Mouse (Mus musculus) megakaryocyte, embryonic 14.5 days (primary cell): ENCODE results near the gene Unc45b. TPM values are rescaled to one million over a fixed set of nuclear protein-coding genes. Genes with fewer than 3 reads are reported as not detected.
"Not testable (repeated sequence)": the region's sequence is repeated elsewhere in the genome, so short reads cannot be mapped to it uniquely, and the experiment has no call there.

ENCODE experiments used
- H3K27me3 ChIP-seq: replicated peaks from 2 replicates; pipeline ENCODE3; 2012; ENCODE audit warnings: inconsistent platforms
- H3K36me3 ChIP-seq: replicated peaks from 2 replicates; pipeline ENCODE3; 2012; ENCODE audit warnings: low read length, inconsistent platforms, mixed read lengths
- H3K4me1 ChIP-seq: 2 replicates; pipeline ENCODE4 v1.6.1; 2012; ENCODE audit warnings: inconsistent platforms
- H3K4me3 ChIP-seq: replicated peaks from 2 replicates; pipeline ENCODE3; 2012; ENCODE audit warnings: moderate library complexity, mild to moderate bottlenecking, inconsistent platforms
- H3K9me3 ChIP-seq: 2 replicates; pipeline ENCODE4 v1.6.1; 2012; ENCODE audit warnings: inconsistent platforms
- FLI1 ChIP-seq: IDR thresholded peaks from 2 replicates; pipeline ENCODE4 v1.6.1; 2012; ENCODE audit warnings: low read length, inconsistent platforms, mixed read lengths
- GATA1 ChIP-seq: IDR thresholded peaks from 3 replicates; pipeline ENCODE4 v1.6.1; 2012; ENCODE audit warnings: mixed read lengths, low read length, inconsistent platforms, borderline replicate concordance
- polyA plus RNA-seq: library from polyadenylated mRNA; stranded (reverse); fragments of >175 nt; gene quantifications from 2 replicates; pipeline ENCODE4 v1.2.3, GENCODE M21; 2012; ENCODE audit warnings: low replicate concordance; ENCODE audit not compliant: insufficient read depth

Unc45b gene
- polyA plus RNA-seq, 1 experiment, result not detected

GRCm38 (mm10) chr11:82910679-82911389 lies 484 bp downstream of the Unc45b start:
- peaks cover 28% of the 10 kb centered on the region for H3K4me1 ChIP-seq
- H3K4me3 ChIP-seq, result no peak overlapping the region
- no peaks in the 10 kb centered on the region for H3K9me3 ChIP-seq
- H3K27me3 ChIP-seq, result peaks cover 45% of the 10 kb centered on the region
- peaks cover 7% of the 10 kb centered on the region for H3K36me3 ChIP-seq
- no peak for TF ChIP-seq FLI1
- no peak for TF ChIP-seq GATA1

GRCm38 (mm10) chr11:82914711-82915352 lies 4.5 kb downstream of the Unc45b start:
- Histone ChIP-seq H3K4me3 (peak overlapping the region; percentile 81), H3K4me1 (peaks cover 8% of the 10 kb centered on the region), H3K9me3 (no peaks in the 10 kb centered on the region), H3K36me3 (no peaks in the 10 kb centered on the region), H3K27me3 (peaks cover 65% of the 10 kb centered on the region)
- TF ChIP-seq GATA1 (no peak), FLI1 (no peak)

DNA sequence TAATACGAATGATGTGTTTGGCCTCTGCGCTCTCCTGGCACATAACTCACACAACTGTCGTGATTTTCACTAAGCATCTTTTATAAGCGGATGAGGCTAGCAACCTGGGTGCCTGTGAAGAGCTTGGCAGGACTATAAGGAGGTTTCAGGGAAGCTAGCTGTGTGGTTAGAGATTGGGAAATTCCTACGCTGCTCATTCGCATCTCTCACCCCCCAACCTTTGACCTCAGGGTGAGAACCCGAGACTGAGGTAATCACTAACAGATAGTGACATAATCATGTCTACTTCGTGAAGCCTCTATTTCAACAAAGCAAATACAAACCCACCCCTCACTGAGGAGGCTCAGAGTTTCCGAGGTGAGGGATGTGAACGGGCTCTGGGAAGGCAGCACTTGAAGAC lies 10.4 kb downstream of the Unc45b start:
- Histone ChIP-seq H3K27me3 (peaks cover 68% of the 10 kb centered on the region), H3K9me3 (no peaks in the 10 kb centered on the region), H3K4me3 (no peak overlapping the region), H3K4me1 (no peaks in the 10 kb centered on the region), H3K36me3 (no peaks in the 10 kb centered on the region)
- TF ChIP-seq GATA1 (no peak), FLI1 (no peak)

- TF ChIP-seq GATA1, result no peak
- no peak for TF ChIP-seq FLI1
- H3K9me3 ChIP-seq, result no peaks in the 10 kb centered on the region
- H3K27me3 ChIP-seq, result peaks cover 76% of the 10 kb centered on the region
- no peaks in the 10 kb centered on the region for H3K36me3 ChIP-seq
- H3K4me1 ChIP-seq, result 0 out of 2 replicates have a peak, but pooled peaks cover 3% of the 10 kb centered on the region
- no peak overlapping the region for H3K4me3 ChIP-seq
These were observed 11.3 kb downstream of the Unc45b start for GRCm38 (mm10) chr11:82921691-82922090.

GRCm38 (mm10) chr11:82923910-82924309 lies 13.6 kb downstream of the Unc45b start:
- peaks cover 79% of the 10 kb centered on the region for H3K27me3 ChIP-seq
- H3K4me3 ChIP-seq, H3K36me3 ChIP-seq, H3K4me1 ChIP-seq: not testable (repeated sequence)
- H3K9me3 ChIP-seq, result peaks cover 12% of the 10 kb centered on the region

DNA sequence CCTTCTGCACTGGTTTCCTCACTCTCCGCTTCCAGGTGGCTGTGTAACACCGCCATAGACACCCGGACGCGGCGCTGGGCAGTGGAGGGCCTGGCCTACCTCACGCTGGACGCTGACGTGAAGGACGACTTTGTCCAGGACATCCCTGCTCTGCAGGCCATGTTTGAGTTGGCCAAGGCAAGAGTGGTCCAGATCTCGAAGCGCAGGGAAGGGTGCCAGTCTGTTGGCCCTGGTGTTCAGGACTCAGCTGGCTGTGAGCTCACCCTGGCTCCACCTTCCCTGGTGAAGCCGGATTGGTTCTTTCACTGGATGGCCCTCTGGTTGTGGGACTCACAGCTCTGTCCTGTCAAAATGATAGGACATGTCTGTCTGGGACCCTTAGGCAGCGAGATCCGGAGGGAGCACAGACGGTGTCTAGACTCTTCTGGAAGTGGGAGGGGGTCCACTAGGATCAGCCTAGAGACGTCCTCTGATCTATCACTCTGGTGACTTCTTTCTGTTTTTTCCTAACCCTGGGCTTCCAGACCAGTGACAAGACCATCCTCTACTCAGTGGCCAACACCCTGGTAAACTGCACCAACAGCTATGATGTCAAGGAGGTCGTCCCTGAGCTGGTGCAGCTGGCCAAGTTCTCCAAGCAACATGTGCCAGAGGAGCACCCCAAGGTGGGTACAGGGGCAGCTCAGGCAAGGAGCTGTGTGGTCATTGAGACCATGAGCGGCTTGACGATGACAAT lies 18.7 kb downstream of the Unc45b start:
- Histone ChIP-seq H3K4me1 (peaks cover 12% of the 10 kb centered on the region), H3K27me3 (peaks cover 71% of the 10 kb centered on the region), H3K36me3 (no peaks in the 10 kb centered on the region), H3K4me3 (no peak overlapping the region), H3K9me3 (peaks cover 22% of the 10 kb centered on the region)
- TF ChIP-seq FLI1 (no peak), GATA1 (no peak)

DNA sequence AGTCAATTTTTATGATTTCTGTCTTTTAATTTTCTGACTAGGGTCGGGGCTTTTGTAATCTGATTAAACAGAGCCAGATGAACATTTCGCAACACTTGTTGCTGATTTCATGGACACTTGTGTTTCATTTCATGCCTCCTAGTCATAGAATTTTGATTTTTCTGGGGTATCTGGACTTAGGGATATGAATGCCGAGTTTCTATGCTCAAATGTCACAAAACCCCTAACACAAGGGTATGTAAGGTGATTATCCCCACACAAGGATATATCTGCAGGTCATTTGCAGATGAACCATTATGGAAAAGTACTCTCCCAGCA lies 19.2 kb downstream of the Unc45b start:
- Histone ChIP-seq H3K9me3 (peaks cover 22% of the 10 kb centered on the region), H3K4me3 (no peak overlapping the region), H3K4me1 (peaks cover 12% of the 10 kb centered on the region), H3K27me3 (peaks cover 76% of the 10 kb centered on the region), H3K36me3 (no peaks in the 10 kb centered on the region)
- TF ChIP-seq FLI1, result no peak
- no peak for TF ChIP-seq GATA1

- Histone ChIP-seq H3K27me3 (peaks cover 76% of the 10 kb centered on the region), H3K9me3 (peaks cover 22% of the 10 kb centered on the region), H3K4me1 (peaks cover 12% of the 10 kb centered on the region)
- H3K36me3 ChIP-seq, H3K4me3 ChIP-seq: not testable (repeated sequence)
These were observed 20.1 kb downstream of the Unc45b start for GRCm38 (mm10) chr11:82930391-82930955.

GRCm38 (mm10) chr11:82931161-82931560 lies 20.8 kb downstream of the Unc45b start:
- peaks cover 22% of the 10 kb centered on the region for H3K9me3 ChIP-seq
- H3K27me3 ChIP-seq, result peaks cover 76% of the 10 kb centered on the region
- H3K4me3 ChIP-seq, result peak overlapping the region; percentile 23
- peaks cover 11% of the 10 kb centered on the region for H3K4me1 ChIP-seq
- H3K36me3 ChIP-seq, result not testable (repeated sequence)

- Histone ChIP-seq H3K9me3 (peaks cover 22% of the 10 kb centered on the region), H3K27me3 (peaks cover 77% of the 10 kb centered on the region), H3K4me3 (peak overlapping the region; percentile 78)
- not testable (repeated sequence) for H3K36me3 ChIP-seq, H3K4me1 ChIP-seq
These were observed 21.5 kb downstream of the Unc45b start for GRCm38 (mm10) chr11:82931671-82932450.
